Mouse (Mus musculus): ENCODE data around the gene Klkb1. TPM values are rescaled to one million over a fixed set of nuclear protein-coding genes. Genes with fewer than 3 reads are reported as not detected.

The Klkb1 gene
- polyA plus RNA-seq, 1 experiment from 2014 or later: not detected

DNA sequence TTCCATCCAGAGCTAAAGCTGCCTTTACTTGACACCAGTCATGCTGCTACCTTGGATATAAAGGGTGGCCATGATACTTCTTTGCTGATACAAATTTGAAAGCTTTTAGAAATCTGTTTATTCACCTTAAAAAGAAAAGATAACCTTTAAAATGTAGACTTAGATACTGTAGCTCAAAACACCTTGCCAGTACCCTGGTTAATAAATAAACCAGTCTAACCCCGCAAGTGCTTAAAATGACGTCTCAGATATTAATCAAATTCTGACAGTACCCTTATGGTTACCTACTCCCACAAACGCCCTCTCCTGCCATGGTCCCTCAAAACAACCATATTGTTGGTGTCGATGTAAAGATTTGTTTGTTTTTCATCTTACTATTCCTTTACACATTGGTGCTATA, 29.5 kb upstream of the Klkb1 start:
- Histone ChIP-seq H3K4me3 (ENCODE audit: low read depth, low read length) (no peak overlapping the region), H3K4me2 (no peak overlapping the region), H3K27ac (ENCODE audit: low read depth, low read length) (no peak overlapping the region), H3K9ac (ENCODE audit: low read depth, low read length) (no peak overlapping the region), H3K4me1 (ENCODE audit: control insufficient read depth, insufficient read depth, low read length) (no peaks in the 10 kb centered on the region; the same call in 1 of the 2 replicates), H3K36me3 (ENCODE audit: control insufficient read depth, insufficient read depth, low read length) (no peaks in the 10 kb centered on the region), H3K9me3 (replicated peaks; ENCODE audit: control insufficient read depth, low read length) (no peaks in the 10 kb centered on the region), H3K27me3 (ENCODE audit: control insufficient read depth, insufficient read depth, low read length) (no peaks in the 10 kb centered on the region)
- WGBS (ENCODE audit: insufficient replicate concordance): 69% methylated on average over 4 of the region's 4 CpGs
- no peak for ATAC-seq (replicated peaks; ENCODE audit: insufficient number of reproducible peaks, low FRiP score, low TSS enrichment)

DNA sequence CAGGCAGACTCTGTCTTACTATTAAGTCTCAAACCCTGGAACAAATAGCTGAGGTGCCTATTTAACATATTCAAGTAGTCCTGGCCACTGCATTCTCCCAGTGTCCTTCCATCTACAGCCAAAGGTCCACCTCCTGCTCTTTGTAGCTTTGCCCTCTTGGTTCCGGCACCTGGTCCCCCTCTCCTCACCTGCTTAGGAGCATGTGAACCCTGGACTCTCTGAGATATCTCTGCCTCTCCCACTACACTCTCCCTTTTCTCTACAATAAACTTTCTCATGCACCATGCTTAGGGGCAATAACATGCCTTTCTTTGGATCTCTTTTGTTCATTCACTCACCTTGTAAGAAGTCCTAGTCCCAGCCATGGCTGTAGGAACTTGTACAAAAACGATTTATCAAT, 26.7 kb upstream of the Klkb1 start:
- Histone ChIP-seq H3K36me3 (ENCODE audit: control insufficient read depth, insufficient read depth, low read length) (no peaks in the 10 kb centered on the region), H3K9ac (ENCODE audit: low read depth, low read length) (no peak overlapping the region), H3K27me3 (ENCODE audit: control insufficient read depth, insufficient read depth, low read length) (no peaks in the 10 kb centered on the region), H3K27ac (ENCODE audit: low read depth, low read length) (no peak overlapping the region), H3K4me1 (ENCODE audit: control insufficient read depth, insufficient read depth, low read length) (no peaks in the 10 kb centered on the region; the same call in 1 of the 2 replicates), H3K4me3 (ENCODE audit: low read depth, low read length) (no peak overlapping the region), H3K9me3 (replicated peaks; ENCODE audit: control insufficient read depth, low read length) (no peaks in the 10 kb centered on the region), H3K4me2 (no peak overlapping the region)
- no peak for ATAC-seq (replicated peaks; ENCODE audit: insufficient number of reproducible peaks, low FRiP score, low TSS enrichment)
- 72% methylated on average over 2 of the region's 2 CpGs for WGBS (ENCODE audit: insufficient replicate concordance)

DNA sequence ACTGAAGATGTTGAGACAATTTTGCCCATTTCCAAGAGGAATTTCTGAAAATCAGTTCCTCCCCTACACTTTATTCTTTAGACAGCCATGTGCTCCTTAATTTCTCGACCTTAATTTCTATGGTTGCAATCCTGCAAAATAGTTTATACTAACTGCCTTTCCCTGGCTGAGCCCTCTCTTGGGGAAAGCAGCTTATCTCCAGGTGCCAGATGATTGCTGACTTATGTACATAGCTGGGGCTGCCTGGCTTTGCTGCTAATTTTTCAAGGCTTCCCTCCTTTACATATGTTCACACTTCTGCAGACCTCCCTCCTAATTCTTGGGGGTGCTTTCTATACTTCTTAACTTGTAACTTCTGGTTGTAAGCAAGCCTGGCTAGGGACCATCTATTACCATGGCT, 26.3 kb upstream of the Klkb1 start:
- H3K27ac ChIP-seq (ENCODE audit: low read depth, low read length): no peak overlapping the region
- H3K4me2 ChIP-seq: no peak overlapping the region
- WGBS (ENCODE audit: insufficient replicate concordance): 55% methylated on average over 1 of the region's 1 CpGs
- no peak for ATAC-seq (replicated peaks; ENCODE audit: insufficient number of reproducible peaks, low FRiP score, low TSS enrichment)
- H3K9me3 ChIP-seq (replicated peaks; ENCODE audit: control insufficient read depth, low read length): no peaks in the 10 kb centered on the region
- no peaks in the 10 kb centered on the region; the same call in 1 of the 2 replicates for H3K4me1 ChIP-seq (ENCODE audit: control insufficient read depth, insufficient read depth, low read length)
- H3K4me3 ChIP-seq (ENCODE audit: low read depth, low read length): no peak overlapping the region
- no peaks in the 10 kb centered on the region for H3K36me3 ChIP-seq (ENCODE audit: control insufficient read depth, insufficient read depth, low read length)
- no peak overlapping the region for H3K9ac ChIP-seq (ENCODE audit: low read depth, low read length)
- no peaks in the 10 kb centered on the region for H3K27me3 ChIP-seq (ENCODE audit: control insufficient read depth, insufficient read depth, low read length)

DNA sequence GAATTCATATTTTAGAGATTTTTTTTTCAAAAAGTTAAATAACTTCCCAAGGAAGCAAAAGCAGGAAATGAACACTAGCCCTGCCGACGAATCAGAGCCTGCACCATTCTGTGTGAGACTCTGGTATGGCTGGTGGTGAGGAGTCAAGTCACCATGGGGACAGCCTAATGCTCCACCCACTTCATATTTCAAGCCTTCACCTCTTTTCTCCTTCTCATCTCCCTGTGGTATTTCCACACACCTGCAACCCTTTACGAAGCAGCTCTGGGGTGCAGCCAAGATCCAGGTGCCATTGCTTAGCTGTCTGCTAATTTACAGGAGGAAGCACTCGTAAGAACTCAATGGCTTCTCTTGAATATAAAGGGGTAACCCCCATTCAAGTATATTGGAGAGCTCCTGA, 16.3 kb upstream of the Klkb1 start:
- ATAC-seq (replicated peaks; ENCODE audit: insufficient number of reproducible peaks, low FRiP score, low TSS enrichment): no peak
- whole genome bisulfite sequencing (ENCODE audit: insufficient replicate concordance): 81% methylated on average over 4 of the region's 4 CpGs
- H3K27ac ChIP-seq (ENCODE audit: low read depth, low read length): no peak overlapping the region

DNA sequence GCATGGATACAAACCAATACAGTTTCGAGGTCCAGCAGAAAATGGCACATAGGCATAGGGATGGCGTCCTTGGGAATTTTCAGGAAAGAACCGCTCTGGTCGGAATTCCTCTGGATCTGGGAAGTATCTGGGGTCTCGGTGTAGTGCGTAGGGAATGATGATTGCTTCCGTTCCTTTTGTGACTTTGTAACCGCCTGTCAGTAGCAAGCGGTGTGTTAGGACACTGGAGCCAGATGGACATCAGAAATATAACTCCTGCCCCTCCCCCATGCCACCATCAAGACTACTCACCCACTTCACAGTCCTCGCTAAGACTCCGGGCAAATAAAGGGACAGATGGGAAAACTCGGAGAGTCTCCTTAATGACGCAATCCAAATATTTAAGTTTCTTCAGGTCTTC, 13.7 kb upstream of the Klkb1 start, which contains the start of gene Gm45753:
Gene Gm45753 (minus strand): TSS at position 101 of the 400 bp plus-strand sequence.
- Histone ChIP-seq H3K4me1 (ENCODE audit: control insufficient read depth, insufficient read depth, low read length) (no peaks in the 10 kb centered on the region), H3K4me2 (no peak within 1 kb of the TSS), H3K9ac (ENCODE audit: low read depth, low read length) (no peak within 1 kb of the TSS), H3K27me3 (ENCODE audit: control insufficient read depth, insufficient read depth, low read length) (no peaks in the 10 kb centered on the region), H3K36me3 (ENCODE audit: control insufficient read depth, insufficient read depth, low read length) (no peaks in the 10 kb centered on the region), H3K4me3 (ENCODE audit: low read depth, low read length) (no peak within 1 kb of the TSS), H3K27ac (ENCODE audit: low read depth, low read length) (no peak within 1 kb of the TSS), H3K9me3 (replicated peaks; ENCODE audit: control insufficient read depth, low read length) (no peaks in the 10 kb centered on the region)
- 80% methylated on average over 13 of the region's 13 CpGs for WGBS (ENCODE audit: insufficient replicate concordance)
- ATAC-seq (replicated peaks; ENCODE audit: insufficient number of reproducible peaks, low FRiP score, low TSS enrichment): no peak

More for the DNA sequence above, 16.3 kb upstream of the Klkb1 start:
- Histone ChIP-seq H3K4me1 (ENCODE audit: control insufficient read depth, insufficient read depth, low read length) (no peaks in the 10 kb centered on the region), H3K4me3 (ENCODE audit: low read depth, low read length) (no peak overlapping the region), H3K27me3 (ENCODE audit: control insufficient read depth, insufficient read depth, low read length) (no peaks in the 10 kb centered on the region), H3K9me3 (replicated peaks; ENCODE audit: control insufficient read depth, low read length) (no peaks in the 10 kb centered on the region), H3K36me3 (ENCODE audit: control insufficient read depth, insufficient read depth, low read length) (no peaks in the 10 kb centered on the region), H3K9ac (ENCODE audit: low read depth, low read length) (no peak overlapping the region), H3K4me2 (no peak overlapping the region)

DNA sequence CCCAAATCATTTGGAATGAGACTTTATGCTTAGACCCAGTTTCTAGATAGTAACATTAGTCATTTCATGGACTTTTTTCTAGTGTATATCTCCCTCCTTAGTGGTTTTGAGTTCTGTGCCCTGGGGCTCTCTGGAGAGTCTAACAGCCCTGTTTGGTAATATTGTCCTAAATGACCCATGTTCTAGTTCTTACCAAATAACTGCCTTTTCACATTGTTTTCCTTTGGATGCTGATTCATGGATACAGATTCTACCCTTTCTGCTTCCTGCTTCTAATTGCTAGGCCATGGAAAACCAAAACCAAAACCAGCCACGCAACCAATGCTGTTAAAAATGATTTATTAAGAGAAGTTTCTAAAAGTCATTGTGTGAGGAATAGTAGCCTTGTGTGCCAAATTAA, 10.8 kb upstream of the Klkb1 start:
- H3K27me3 ChIP-seq (ENCODE audit: control insufficient read depth, insufficient read depth, low read length): no peaks in the 10 kb centered on the region
- H3K4me3 ChIP-seq (ENCODE audit: low read depth, low read length): no peak overlapping the region
- H3K4me2 ChIP-seq: no peak overlapping the region
- no peaks in the 10 kb centered on the region for H3K9me3 ChIP-seq (replicated peaks; ENCODE audit: control insufficient read depth, low read length)
- no peaks in the 10 kb centered on the region for H3K4me1 ChIP-seq (ENCODE audit: control insufficient read depth, insufficient read depth, low read length)
- no peak overlapping the region for H3K27ac ChIP-seq (ENCODE audit: low read depth, low read length)
- 73% methylated on average over 1 of the region's 1 CpGs for WGBS (ENCODE audit: insufficient replicate concordance)
- H3K36me3 ChIP-seq (ENCODE audit: control insufficient read depth, insufficient read depth, low read length): no peaks in the 10 kb centered on the region
- H3K9ac ChIP-seq (ENCODE audit: low read depth, low read length): no peak overlapping the region
- no peak for ATAC-seq (replicated peaks; ENCODE audit: insufficient number of reproducible peaks, low FRiP score, low TSS enrichment)

DNA sequence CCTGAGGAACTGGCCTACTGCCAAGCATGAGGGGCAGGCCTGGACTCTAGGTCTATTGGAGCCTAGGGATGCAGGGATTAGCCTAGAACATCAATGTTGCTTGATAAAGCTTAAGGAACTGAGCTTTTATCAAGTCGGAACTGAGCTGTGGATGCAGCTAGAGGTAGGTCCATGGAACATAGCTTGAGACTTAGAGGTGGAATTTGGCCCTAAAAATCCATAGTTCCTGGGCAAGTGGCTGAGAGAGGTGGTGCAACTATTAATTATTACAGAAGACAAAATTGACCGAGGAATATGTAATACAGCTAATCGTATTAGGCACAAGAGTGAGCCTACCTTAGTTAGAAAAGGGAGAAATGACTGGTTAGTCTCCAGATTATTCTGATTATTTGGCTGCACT, 9.7 kb upstream of the Klkb1 start:
- Histone ChIP-seq H3K9me3 (replicated peaks; ENCODE audit: control insufficient read depth, low read length) (no peaks in the 10 kb centered on the region), H3K4me2 (no peak overlapping the region), H3K27me3 (ENCODE audit: control insufficient read depth, insufficient read depth, low read length) (no peaks in the 10 kb centered on the region), H3K36me3 (ENCODE audit: control insufficient read depth, insufficient read depth, low read length) (no peaks in the 10 kb centered on the region), H3K27ac (ENCODE audit: low read depth, low read length) (no peak overlapping the region), H3K4me1 (ENCODE audit: control insufficient read depth, insufficient read depth, low read length) (no peaks in the 10 kb centered on the region), H3K4me3 (ENCODE audit: low read depth, low read length) (no peak overlapping the region), H3K9ac (ENCODE audit: low read depth, low read length) (no peak overlapping the region)
- ATAC-seq (replicated peaks; ENCODE audit: insufficient number of reproducible peaks, low FRiP score, low TSS enrichment): no peak
- 79% methylated on average over 3 of the region's 3 CpGs for WGBS (ENCODE audit: insufficient replicate concordance)

DNA sequence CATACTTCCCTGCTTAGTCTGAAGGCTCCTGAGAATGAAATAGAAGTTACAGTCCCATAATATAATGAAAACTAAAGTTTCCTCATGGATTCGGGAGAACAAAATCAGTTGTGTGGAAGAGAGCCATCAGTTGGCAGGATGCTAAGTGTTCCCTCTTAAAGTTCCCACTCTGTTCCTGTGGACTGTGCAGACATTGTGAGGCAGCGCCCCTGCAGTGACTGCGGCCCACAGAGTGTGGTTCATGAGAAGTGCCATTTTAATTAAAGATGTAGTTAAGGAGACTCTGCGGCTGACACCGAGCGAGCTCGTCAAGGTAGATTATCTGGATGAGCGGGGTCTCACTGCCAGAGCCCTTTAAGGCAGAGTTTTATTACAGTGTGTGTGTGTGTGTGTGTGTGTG, 7.7 kb upstream of the Klkb1 start:
- Histone ChIP-seq H3K9me3 (replicated peaks; ENCODE audit: control insufficient read depth, low read length) (no peaks in the 10 kb centered on the region), H3K4me2 (no peak overlapping the region), H3K4me3 (ENCODE audit: low read depth, low read length) (no peak overlapping the region), H3K27ac (ENCODE audit: low read depth, low read length) (no peak overlapping the region), H3K4me1 (ENCODE audit: control insufficient read depth, insufficient read depth, low read length) (no peaks in the 10 kb centered on the region), H3K9ac (ENCODE audit: low read depth, low read length) (no peak overlapping the region), H3K27me3 (ENCODE audit: control insufficient read depth, insufficient read depth, low read length) (no peaks in the 10 kb centered on the region), H3K36me3 (ENCODE audit: control insufficient read depth, insufficient read depth, low read length) (no peaks in the 10 kb centered on the region)
- ATAC-seq (replicated peaks; ENCODE audit: insufficient number of reproducible peaks, low FRiP score, low TSS enrichment): no peak
- 79% methylated on average over 8 of the region's 8 CpGs for WGBS (ENCODE audit: insufficient replicate concordance)

DNA sequence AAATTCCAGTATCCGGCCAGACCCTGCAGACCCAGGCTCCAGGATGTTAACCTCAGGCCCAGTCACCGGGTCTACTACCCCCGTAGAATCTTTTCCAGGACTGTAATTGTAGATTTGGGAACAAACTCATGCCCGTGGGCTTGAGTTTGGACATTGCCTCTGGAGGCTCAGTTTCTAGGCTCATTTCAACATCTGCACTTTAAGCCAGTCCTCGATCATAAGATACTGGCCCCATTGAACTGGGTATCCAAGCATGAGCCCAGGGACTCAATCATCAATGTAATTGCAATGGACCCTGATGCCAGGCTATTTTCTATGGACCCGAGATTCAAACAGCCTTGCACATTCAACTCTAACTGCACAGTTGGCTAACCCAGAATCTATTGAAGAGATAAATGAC, 617 bp upstream of the Klkb1 start:
- 82% methylated on average over 6 of the region's 6 CpGs for WGBS (ENCODE audit: insufficient replicate concordance)
- Histone ChIP-seq H3K9me3 (replicated peaks; ENCODE audit: control insufficient read depth, low read length) (no peaks in the 10 kb centered on the region), H3K27ac (ENCODE audit: low read depth, low read length) (no peak overlapping the region)

More for the DNA sequence above, 617 bp upstream of the Klkb1 start:
- H3K27me3 ChIP-seq (ENCODE audit: control insufficient read depth, insufficient read depth, low read length): no peaks in the 10 kb centered on the region
- no peak overlapping the region for H3K9ac ChIP-seq (ENCODE audit: low read depth, low read length)
- H3K36me3 ChIP-seq (ENCODE audit: control insufficient read depth, insufficient read depth, low read length): no peaks in the 10 kb centered on the region
- no peak overlapping the region for H3K4me2 ChIP-seq
- no peaks in the 10 kb centered on the region for H3K4me1 ChIP-seq (ENCODE audit: control insufficient read depth, insufficient read depth, low read length)
- no peak overlapping the region for H3K4me3 ChIP-seq (ENCODE audit: low read depth, low read length)
- no peak for ATAC-seq (replicated peaks; ENCODE audit: insufficient number of reproducible peaks, low FRiP score, low TSS enrichment)
